In the genomic region with DNA sequence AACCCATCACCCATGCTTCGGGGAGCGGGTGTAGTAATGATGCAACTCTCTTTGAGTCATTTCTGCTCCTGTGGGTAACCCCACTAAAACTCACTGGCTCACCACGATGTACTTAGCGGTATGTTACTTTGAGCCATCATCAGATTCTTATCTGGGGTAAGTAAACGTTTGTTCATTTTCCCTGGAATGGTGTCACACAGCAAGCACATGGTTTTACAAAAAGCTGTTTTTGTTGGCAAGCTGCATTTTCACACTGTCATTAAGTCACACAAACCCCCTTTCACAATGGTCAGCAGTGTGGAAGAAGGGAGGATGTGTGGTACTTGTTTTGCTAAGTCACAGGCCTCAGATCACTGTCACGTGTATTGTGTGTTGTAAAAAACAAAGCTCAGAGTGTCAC, we compare ENCODE assay signal across 19 mouse cellular contexts.
DNase-seq lines count a peak whose midpoint lies in the region; ATAC-seq and TF ChIP-seq lines count a peak whose summit lies in the region.
"Had no signal": no experiment of that assay in that cellular context is flagged by ENCODE, and none has a peak within 500 bp of the region (broad histone marks: within the 10 kb centered on the region; RNA-seq: fewer than 3 reads in every experiment).

No protein-coding gene starts in this region.

- H3K36me3 ChIP-seq in lung, postnatal 0 days (ENCODE audit: insufficient read depth, low read length): no peaks in the 10 kb centered on the region
- H3K36me3 ChIP-seq: embryonic facial prominence, embryonic 12.5 days; forebrain, embryonic 12.5 days; hindbrain, embryonic 13.5 days; liver, embryonic 15.5 days; neural tube, embryonic 12.5 days had no signal

- TF ChIP-seq CTCF in layer of hippocampus, adult 2 months (conservative IDR thresholded peaks at IDR 0.05): no peak
- TF ChIP-seq CTCF in lung, postnatal 0 days (IDR thresholded peaks at IDR 0.05): no peak

- H3K9ac ChIP-seq in lung, postnatal 0 days (replicated peaks; ENCODE audit: low read depth): no peak overlapping the region
- H3K9ac ChIP-seq: embryonic facial prominence, embryonic 12.5 days; forebrain, embryonic 12.5 days; hindbrain, embryonic 13.5 days; liver, embryonic 15.5 days; neural tube, embryonic 12.5 days had no signal

- H3K4me1 ChIP-seq in lung, postnatal 0 days (ENCODE audit: insufficient read depth, low read depth, low read length): no peaks in the 10 kb centered on the region
- H3K4me1 ChIP-seq: embryonic facial prominence, embryonic 12.5 days; forebrain, embryonic 12.5 days; hindbrain, embryonic 13.5 days; liver, embryonic 15.5 days; neural tube, embryonic 12.5 days had no signal

- no peak for DNase-seq in layer of hippocampus, adult 2 months (ENCODE audit: low spot score in 2 of 2)
- DNase-seq in layer of hippocampus, postnatal 10 days (ENCODE audit: low spot score in 2 of 2): no peak
- DNase-seq in lung, postnatal 0 days (ENCODE audit: low spot score): peak; percentile 42
- DNase-seq in lung, postnatal 10 days: no peak
- DNase-seq in NIH3T3 (ENCODE audit: low read depth): peak; percentile 39
- DNase-seq in induced T-regulatory cell, adult 2 months (ENCODE audit: low read depth): peak; percentile 12
- DNase-seq in gastrocnemius, postnatal 25 days: no peak
- DNase-seq in left cerebral cortex, postnatal 4 days: no peak
- DNase-seq: adrenal gland, adult 2 months; cerebellum, adult 18-20 months; heart, adult 2 months; kidney, adult 2 months; thymus, postnatal 14 days had no signal

- peak overlapping the region; percentile 70 for H3K27ac ChIP-seq in layer of hippocampus, adult 2 months
- H3K27ac ChIP-seq in lung, postnatal 0 days (ENCODE audit: low read length): no peak overlapping the region
- H3K27ac ChIP-seq: embryonic facial prominence, embryonic 12.5 days; forebrain, embryonic 12.5 days; heart, adult 2 months; hindbrain, embryonic 13.5 days; liver, embryonic 15.5 days; neural tube, embryonic 12.5 days had no signal

- WGBS in lung, postnatal 0 days: 46% methylated on average over 6 of the region's 6 CpGs

- H3K27me3 ChIP-seq in lung, postnatal 0 days (replicated peaks; ENCODE audit: insufficient read depth, low read length): no peaks in the 10 kb centered on the region
- H3K27me3 ChIP-seq: embryonic facial prominence, embryonic 12.5 days; forebrain, embryonic 12.5 days; hindbrain, embryonic 13.5 days; liver, embryonic 15.5 days; neural tube, embryonic 12.5 days had no signal

- H3K9me3 ChIP-seq in lung, postnatal 0 days (ENCODE audit: low read length): no peaks in the 10 kb centered on the region
- H3K9me3 ChIP-seq: embryonic facial prominence, embryonic 12.5 days; forebrain, embryonic 12.5 days; hindbrain, embryonic 13.5 days; liver, embryonic 15.5 days; neural tube, embryonic 12.5 days had no signal

- intact Hi-C loops in left cerebral cortex, postnatal 4 days (cut with DNase I): no loop called here

- no peak overlapping the region for H3K4me2 ChIP-seq in lung, postnatal 0 days (replicated peaks; ENCODE audit: low read depth, low read length)
- H3K4me2 ChIP-seq: embryonic facial prominence, embryonic 12.5 days; forebrain, embryonic 12.5 days; hindbrain, embryonic 13.5 days; liver, embryonic 15.5 days; neural tube, embryonic 12.5 days had no signal

- peak; percentile 63 for ATAC-seq in lung, postnatal 0 days
- ATAC-seq: midbrain, embryonic 16.5 days had no signal

- no peak for TF ChIP-seq EP300 in lung, postnatal 0 days (IDR thresholded peaks at IDR 0.05)

- H3K4me3 ChIP-seq in layer of hippocampus, adult 2 months: no peak overlapping the region
- H3K4me3 ChIP-seq in lung, postnatal 0 days (ENCODE audit: low read depth, low read length): no peak overlapping the region
- H3K4me3 ChIP-seq: embryonic facial prominence, embryonic 12.5 days; forebrain, embryonic 12.5 days; heart, adult 2 months; hindbrain, embryonic 13.5 days; liver, embryonic 15.5 days; neural tube, embryonic 12.5 days had no signal

Comparison
In these comparisons a context has a peak if more than half of its experiments do, and no peak if none do; other contexts are left out.
1. DNase-seq: peak in lung, postnatal 0 days (single experiment), NIH3T3 (single experiment) and induced T-regulatory cell, adult 2 months (single experiment); none in layer of hippocampus, adult 2 months (0 of 2), layer of hippocampus, postnatal 10 days (0 of 2), lung, postnatal 10 days (single experiment), gastrocnemius, postnatal 25 days (single experiment) and left cerebral cortex, postnatal 4 days (single experiment).